Mouse (Mus musculus): ENCODE results near the gene Dnttip2.

Dnttip2 gene

GRCm38 (mm10) chr3:122330484-122330883 lies 56.3 kb downstream of the Dnttip2 start:
- DNase-seq (ENCODE audit: low spot score), result no peak

GRCm38 (mm10) chr3:122333493-122333892 lies 59.3 kb downstream of the Dnttip2 start:
- DNase-seq (ENCODE audit: low spot score), result no peak

DNA sequence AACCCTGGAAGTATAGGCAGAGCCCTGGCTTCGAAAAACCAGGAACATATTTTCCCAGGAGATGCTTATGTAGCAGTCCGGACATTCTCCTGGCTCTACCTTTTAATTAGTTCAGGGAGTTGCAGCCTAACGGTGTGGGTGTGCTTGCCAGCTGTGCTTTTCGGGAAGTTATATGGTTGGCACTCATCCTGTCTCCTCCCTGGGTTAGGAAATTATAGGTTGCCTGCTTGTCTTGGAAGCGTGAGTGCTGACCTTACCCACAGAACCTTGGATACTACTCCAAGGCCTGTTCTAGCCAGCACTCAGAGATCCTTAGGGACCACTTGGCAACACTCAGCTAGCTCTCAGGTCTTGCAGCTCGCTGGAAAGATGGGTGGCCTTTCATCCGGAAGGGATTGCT lies 59.7 kb downstream of the Dnttip2 start:
- DNase-seq (ENCODE audit: low spot score), result no peak

- DNase-seq (ENCODE audit: low spot score), result no peak
Measured at GRCm38 (mm10) chr3:122334375-122334774, 60.2 kb downstream of the Dnttip2 start.
